Mouse (Mus musculus) spleen, adult 2 months (tissue): ENCODE measurements around the gene Adamts14. TPM values are rescaled to one million over a fixed set of nuclear protein-coding genes. Genes with fewer than 3 reads are reported as not detected.

Experiments used
- DNase-seq, 2 experiments: peaks; one replicate each; pipeline versions ENCODE4 v3.0.0 to v3.0.0-alpha.2; 2012 to 2021; ENCODE audit warnings: low spot score in 2 of 2, low read depth in 1 of 2
- H3K27ac ChIP-seq: fragments of 200-500 bp; 2 replicates; pipeline ENCODE4 v1.5.1; 2012; ENCODE audit warnings: low read length, inconsistent platforms; ENCODE audit not compliant: insufficient read depth
- H3K27me3 ChIP-seq: fragments of 200-500 bp; 2 replicates; pipeline ENCODE4 v1.6.1; 2012; ENCODE audit warnings: mild to moderate bottlenecking, moderate library complexity, low read length, inconsistent platforms; ENCODE audit not compliant: control insufficient read depth, insufficient read depth
- H3K36me3 ChIP-seq: fragments of 200-500 bp; 2 replicates; pipeline ENCODE4 v1.6.1; 2012; ENCODE audit warnings: mild to moderate bottlenecking, low read length, inconsistent platforms; ENCODE audit not compliant: control insufficient read depth, insufficient read depth
- H3K4me1 ChIP-seq: fragments of 200-500 bp; 2 replicates; pipeline ENCODE4 v1.6.1; 2011; ENCODE audit warnings: inconsistent platforms; ENCODE audit not compliant: control insufficient read depth, insufficient read depth, insufficient read length
- H3K4me3 ChIP-seq: fragments of 200-500 bp; 2 replicates; pipeline ENCODE4 v1.5.1; 2011; ENCODE audit warnings: mild to moderate bottlenecking, inconsistent platforms; ENCODE audit not compliant: insufficient read depth, insufficient read length; ENCODE audit errors: extremely low read depth
- CTCF ChIP-seq: fragments of 200-500 bp; IDR thresholded peaks from 2 replicates; pipeline ENCODE4 v1.5.1; 2011; ENCODE audit warnings: mild to moderate bottlenecking, inconsistent platforms; ENCODE audit not compliant: insufficient read depth, insufficient read length, insufficient replicate concordance; ENCODE audit errors: extremely low read depth
- POLR2A ChIP-seq: fragments of 200-500 bp; IDR thresholded peaks from 2 replicates; pipeline ENCODE4 v1.6.1; 2011; ENCODE audit warnings: low read depth, low read length, inconsistent platforms
- WGBS: fragments of 180-500 bp; shearing (Covaris S2); methylation state at CpG from one replicate; pipeline ENCODE4 v1.1.7; 2018; 5-methylcytosine and 5-hydroxymethylcytosine counted together
- polyA plus RNA-seq: library from polyadenylated mRNA; depleted of rRNA; stranded (reverse); fragments of >200 nt; gene quantifications from 2 replicates; pipeline ENCODE4 v1.2.3, GENCODE M21; 2012

Gene Adamts14
- polyA plus RNA-seq, 1 experiment: 6.9 TPM

GRCm38 (mm10) chr10:61254761-61255160, 18.5 kb downstream of the Adamts14 start:
- WGBS: 81% methylated on average over 6 of the region's 6 CpGs
- Histone ChIP-seq H3K4me3 (no peak overlapping the region), H3K4me1 (no peaks in the 10 kb centered on the region), H3K27me3 (no peaks in the 10 kb centered on the region), H3K36me3 (no peaks in the 10 kb centered on the region), H3K27ac (no peak overlapping the region)
- no peak for DNase-seq
- TF ChIP-seq CTCF (no peak), POLR2A (no peak)

- Histone ChIP-seq H3K27ac (no peak overlapping the region), H3K36me3 (no peaks in the 10 kb centered on the region), H3K4me1 (no peaks in the 10 kb centered on the region), H3K27me3 (no peaks in the 10 kb centered on the region), H3K4me3 (no peak overlapping the region)
- DNase-seq: no peak
- TF ChIP-seq CTCF (no peak), POLR2A (no peak)
- 83% methylated on average over 2 of the region's 2 CpGs for WGBS
These were observed 23.3 kb downstream of the Adamts14 start for GRCm38 (mm10) chr10:61249951-61250350.

GRCm38 (mm10) chr10:61248596-61249114, 24.6 kb downstream of the Adamts14 start:
- Histone ChIP-seq H3K4me1 (no peaks in the 10 kb centered on the region), H3K27me3 (no peaks in the 10 kb centered on the region), H3K27ac (no peak overlapping the region), H3K4me3 (no peak overlapping the region), H3K36me3 (no peaks in the 10 kb centered on the region)
- no peak for DNase-seq
- no peak for TF ChIP-seq CTCF
- no peak for TF ChIP-seq POLR2A
- 90% methylated on average over 13 of the region's 13 CpGs for WGBS

- H3K27me3 ChIP-seq: no peaks in the 10 kb centered on the region
- WGBS: 87% methylated on average over 6 of the region's 6 CpGs
- H3K27ac ChIP-seq: no peak overlapping the region
- H3K4me1 ChIP-seq: no peaks in the 10 kb centered on the region; the same call in 1 of the 2 replicates
- no peaks in the 10 kb centered on the region for H3K36me3 ChIP-seq
- DNase-seq: no peak
- no peak for TF ChIP-seq CTCF
- H3K4me3 ChIP-seq: no peak overlapping the region
These were observed 26.9 kb downstream of the Adamts14 start for GRCm38 (mm10) chr10:61246288-61246687.

GRCm38 (mm10) chr10:61241961-61242421, 31.2 kb downstream of the Adamts14 start:
- TF ChIP-seq POLR2A (no peak), CTCF (no peak)
- Histone ChIP-seq H3K36me3 (no peaks in the 10 kb centered on the region), H3K4me3 (no peak overlapping the region), H3K4me1 (no peaks in the 10 kb centered on the region; the same call in 1 of the 2 replicates), H3K27ac (no peak overlapping the region), H3K27me3 (no peaks in the 10 kb centered on the region)
- DNase-seq: no peak
- WGBS: 63% methylated on average over 4 of the region's 4 CpGs

GRCm38 (mm10) chr10:61240108-61240920, 32.9 kb downstream of the Adamts14 start:
- H3K27ac ChIP-seq: no peak overlapping the region
- H3K4me1 ChIP-seq: no peaks in the 10 kb centered on the region; the same call in 1 of the 2 replicates
- TF ChIP-seq POLR2A (no peak), CTCF (no peak)
- H3K4me3 ChIP-seq: no peak overlapping the region
- no peak for DNase-seq
- 65% methylated on average over 14 of the region's 14 CpGs for WGBS
- H3K36me3 ChIP-seq: no peaks in the 10 kb centered on the region
- H3K27me3 ChIP-seq: no peaks in the 10 kb centered on the region

- Histone ChIP-seq H3K4me1 (no peaks in the 10 kb centered on the region; the same call in 1 of the 2 replicates), H3K27me3 (no peaks in the 10 kb centered on the region), H3K36me3 (no peaks in the 10 kb centered on the region), H3K4me3 (no peak overlapping the region), H3K27ac (no peak overlapping the region)
- TF ChIP-seq CTCF: no peak
- TF ChIP-seq POLR2A: no peak
- WGBS: 79% methylated on average over 6 of the region's 6 CpGs
- DNase-seq: no peak
These were observed 35.9 kb downstream of the Adamts14 start for GRCm38 (mm10) chr10:61237391-61237785.
